Mouse (Mus musculus): ENCODE data around the gene Uri1.

DNA sequence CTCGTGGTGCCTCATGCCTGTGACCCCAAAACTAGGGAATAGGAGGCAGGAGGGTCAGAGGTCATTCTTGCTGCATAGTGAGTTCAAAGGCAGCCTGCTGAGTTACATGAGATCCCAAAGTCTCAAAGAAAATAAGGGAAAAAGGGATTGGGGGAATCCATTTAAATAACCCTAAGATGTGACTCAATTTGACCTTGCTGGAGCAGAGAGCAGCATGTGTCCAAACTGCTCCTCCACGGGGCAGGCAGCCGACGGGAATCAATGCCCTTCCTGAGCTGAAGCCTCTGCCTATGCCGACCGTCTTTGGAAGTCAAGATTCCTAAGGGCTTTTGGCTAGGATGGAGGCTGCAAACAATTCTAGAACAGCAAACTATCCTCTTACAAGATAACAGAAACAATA, 39.9 kb downstream of the Uri1 start:
- TF ChIP-seq CTCF (IDR thresholded peaks at IDR 0.05) (no peak), POLR2A (IDR thresholded peaks at IDR 0.05; ENCODE audit: insufficient read depth, low read depth, low read length) (no peak)
